Mouse (Mus musculus) kidney, adult 9 months (tissue): ENCODE data around the gene Tex14.

ENCODE experiments used
- DNase-seq: peaks from one replicate; pipeline ENCODE4 v3.0.0; 2022

The Tex14 gene

DNA sequence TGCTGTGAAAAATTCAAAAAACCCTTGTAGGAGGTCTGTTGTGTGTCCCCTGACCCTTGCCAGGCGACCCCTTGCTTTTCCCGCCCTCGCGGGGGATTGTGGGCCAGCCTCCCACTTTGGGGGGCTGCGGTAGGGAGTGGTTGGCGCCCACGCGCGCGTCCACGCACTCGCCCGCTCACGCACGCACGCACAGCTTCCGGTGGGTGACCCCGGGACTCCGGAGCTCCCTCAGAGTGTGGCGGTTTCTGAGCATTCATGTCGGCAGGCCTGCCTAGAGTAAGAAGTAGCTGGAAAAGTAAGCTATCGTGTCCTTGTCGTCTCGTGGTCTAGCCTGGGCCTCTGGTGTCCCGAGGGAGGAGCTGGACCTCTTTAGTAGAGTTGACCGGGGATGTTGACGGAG, at the start of gene Tex14, which contains the start of gene Rad51c:
Gene Tex14, plus strand, starts transcription at position 190 of the 400 bp plus-strand sequence.
Gene Rad51c, minus strand, starts transcription at position 79 of the 400 bp plus-strand sequence.
- DNase-seq = no peak

DNA sequence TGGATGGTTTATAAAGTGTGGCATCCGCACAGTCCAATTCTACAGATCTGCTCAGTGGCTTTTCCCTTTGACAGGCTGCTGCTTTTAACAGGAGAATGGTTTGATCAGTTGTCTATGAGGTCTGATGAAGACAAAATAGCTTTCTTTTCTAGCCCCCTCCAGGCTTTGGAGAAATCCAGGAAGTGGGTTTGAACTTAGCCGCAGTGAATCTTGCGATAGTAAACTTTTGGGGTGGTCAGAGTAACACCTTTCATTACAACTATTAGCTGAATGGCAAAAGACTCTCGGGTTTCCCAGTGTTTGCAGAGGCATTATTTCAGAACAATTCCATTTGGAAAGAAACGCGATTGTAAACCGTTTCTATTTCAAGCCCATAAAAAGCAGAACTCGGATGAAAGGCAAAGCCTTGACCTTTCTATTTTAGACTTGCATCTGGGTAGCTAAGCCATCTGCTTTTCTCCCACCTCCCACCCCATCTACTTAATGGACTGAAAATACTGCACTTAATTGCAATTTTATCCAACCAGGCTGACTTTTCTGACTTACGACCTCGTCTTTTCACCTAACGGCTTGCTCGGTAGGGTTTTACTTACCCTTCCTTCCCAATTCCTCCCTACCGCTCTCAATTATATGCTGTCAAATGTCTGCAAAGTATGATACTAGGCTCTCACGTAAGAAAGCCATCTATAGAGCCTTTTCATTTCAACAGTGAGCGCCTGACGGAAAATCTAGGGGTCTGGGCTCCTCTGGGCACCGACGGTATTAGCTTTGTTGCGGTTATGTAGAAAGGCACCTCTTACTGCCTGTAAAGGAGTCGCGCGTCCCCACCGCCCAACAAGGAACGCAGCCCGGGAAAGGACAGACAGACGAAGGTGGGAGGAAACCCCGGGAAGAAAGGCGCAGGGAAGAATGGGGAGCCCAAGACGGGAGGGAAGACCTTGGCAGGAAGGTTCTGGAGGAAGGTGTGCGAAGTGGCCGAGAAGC, 47.3 kb upstream of the Tex14 start:
- DNase-seq = no peak

DNA sequence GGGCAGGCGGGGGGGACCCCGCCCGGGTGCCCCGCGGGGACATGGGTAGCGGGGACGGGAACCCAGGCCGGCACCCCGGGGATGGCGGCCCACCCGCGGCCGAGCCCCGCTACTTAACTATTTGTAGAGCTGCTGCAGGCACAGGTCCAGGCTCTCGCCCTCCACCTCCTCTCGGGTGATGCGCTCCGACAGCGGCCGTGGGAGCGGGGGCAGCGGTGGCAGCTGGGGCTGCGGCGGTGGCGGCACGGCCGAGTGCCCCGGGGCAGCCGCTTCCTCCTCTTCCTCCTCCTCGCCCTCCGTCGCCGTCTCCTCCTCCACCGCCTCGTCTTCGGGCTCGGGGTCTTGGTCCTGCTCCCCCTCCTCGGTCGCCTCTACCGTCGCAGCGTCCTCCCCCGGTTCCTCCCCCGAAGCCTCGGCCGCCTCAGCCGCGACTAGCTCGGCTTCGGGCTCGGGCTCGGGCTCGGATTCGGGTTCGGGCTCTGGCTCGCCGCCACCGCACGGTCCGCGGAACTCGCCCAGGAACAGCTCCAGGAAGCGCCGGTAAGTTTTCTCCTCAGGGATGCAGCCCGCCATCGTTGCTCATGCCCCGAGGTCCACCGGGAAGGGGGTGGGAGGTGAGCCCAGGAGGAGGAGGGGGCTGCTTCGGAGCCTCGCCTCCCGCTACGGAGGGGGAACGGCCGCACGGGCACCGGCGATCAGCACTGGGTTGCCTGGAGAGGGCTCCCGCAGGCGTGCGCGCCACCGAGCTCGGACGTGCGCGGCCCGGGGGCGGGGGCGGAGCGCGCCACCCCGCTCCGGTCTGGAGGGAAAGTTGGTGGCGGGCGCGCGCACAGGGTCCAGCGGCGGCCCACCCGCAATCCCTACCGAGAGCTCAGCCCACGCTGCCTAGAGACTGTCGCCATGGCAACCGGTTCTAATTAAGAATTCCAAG, 46.3 kb upstream of the Tex14 start, which contains the start of gene Ppm1e:
Gene Ppm1e, minus strand, starts transcription at position 693 of the 931 bp plus-strand sequence.
- DNase-seq = peak; percentile 55

DNA sequence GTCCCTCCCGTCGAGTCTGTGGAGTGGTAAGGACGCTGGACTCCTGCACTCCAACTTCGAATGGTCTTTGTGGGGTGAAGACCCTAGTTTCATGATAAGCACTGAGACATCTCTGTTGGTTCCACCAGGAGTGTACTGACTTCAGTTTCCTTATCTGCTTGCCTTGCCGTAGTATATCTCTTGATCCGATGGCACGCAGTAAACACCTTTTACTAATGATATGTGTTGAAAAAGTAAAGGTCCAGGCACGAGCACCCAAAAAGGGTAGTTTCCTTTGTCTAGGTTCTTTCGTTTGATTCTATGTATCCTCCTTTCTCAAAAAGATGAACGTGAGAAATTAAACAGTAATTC, 45.6 kb upstream of the Tex14 start:
- DNase-seq = no peak

DNA sequence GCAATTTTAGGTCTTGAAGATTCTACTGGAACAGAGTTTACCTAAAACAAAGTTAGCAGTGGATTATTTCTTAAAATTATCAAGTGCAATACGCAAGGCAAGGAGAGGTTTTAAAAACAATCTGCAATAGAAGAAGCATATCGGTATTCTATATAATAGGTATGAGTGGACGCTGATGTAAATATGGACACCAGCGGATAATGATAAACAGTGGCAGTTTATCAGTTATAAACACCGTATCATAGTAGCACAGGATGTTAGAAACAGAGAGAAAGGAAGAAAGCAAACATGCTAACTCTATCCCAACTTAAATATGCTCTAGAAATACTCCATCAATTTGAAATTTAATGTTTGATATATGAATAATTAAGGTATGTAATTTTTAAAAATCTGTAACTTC, 39.7 kb upstream of the Tex14 start:
- DNase-seq = no peak

DNA sequence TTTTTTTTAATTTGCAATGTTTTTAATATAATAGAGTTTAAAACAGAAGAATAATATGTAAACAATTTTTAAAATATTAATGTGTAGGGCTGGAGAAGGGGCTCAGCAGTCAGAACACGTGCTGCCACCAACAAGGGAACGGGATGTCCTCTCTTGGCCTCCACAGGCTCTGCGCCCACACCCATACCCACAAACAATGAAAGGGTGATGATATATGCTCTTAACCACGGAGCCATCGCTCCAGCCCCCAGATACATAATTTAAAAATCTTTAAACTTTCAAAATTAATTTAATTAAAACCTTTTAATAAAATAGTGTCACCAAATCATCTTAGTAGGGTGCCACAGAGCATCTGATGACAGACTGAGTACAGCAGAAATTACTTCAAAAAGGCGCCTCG, 37.8 kb upstream of the Tex14 start:
- no peak for DNase-seq

DNA sequence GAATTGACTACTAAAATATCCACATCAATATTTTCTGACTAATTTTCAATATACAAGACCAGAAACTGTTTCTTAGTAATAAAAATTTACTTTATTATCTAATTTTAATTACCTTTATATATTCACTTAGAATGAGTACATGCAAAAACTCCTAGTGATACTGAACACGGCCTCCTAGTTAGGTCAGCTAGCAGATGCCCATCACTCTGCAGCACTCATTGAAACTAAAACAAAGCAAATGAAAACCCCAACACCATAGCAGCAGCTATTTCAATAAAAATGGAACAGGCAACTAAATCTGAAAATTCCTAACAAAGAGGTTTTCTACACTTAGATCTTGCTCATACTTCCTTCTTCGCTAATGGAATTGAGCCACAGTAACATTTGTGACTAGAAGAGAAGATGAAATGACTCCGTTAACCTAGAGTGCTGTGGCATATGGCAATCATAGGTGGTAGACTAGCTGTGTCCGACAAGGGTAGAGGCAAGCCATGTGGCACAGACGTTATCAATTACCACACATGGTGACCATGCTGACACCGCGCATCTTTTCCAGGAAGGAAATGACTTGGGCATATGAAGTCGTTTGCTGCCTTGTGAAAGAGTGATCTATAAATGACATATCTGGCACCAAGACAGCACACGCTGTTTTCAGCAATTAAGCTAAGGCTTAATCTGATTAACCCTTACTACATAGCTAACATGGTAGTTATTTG, 36.8 kb upstream of the Tex14 start:
- no peak for DNase-seq

DNA sequence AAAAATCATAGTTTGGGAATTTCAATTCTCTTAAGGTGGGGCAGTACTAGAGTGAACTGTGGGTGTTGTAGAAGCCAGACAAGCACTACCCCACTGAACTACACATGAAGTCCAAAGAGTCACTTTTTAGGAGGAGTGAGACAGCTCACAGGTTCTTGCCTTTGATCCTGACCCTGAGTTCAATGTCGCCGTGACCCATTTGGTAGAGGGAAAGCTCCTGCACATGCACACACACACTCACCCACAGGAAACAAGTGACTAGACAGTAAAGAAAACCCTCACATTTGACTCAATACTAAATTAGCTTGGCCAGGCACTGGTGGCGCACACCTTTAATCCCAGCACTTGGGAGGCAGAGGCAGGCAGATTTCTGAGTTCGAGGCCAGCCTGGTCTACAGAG, 20.3 kb upstream of the Tex14 start:
- DNase-seq = no peak

DNA sequence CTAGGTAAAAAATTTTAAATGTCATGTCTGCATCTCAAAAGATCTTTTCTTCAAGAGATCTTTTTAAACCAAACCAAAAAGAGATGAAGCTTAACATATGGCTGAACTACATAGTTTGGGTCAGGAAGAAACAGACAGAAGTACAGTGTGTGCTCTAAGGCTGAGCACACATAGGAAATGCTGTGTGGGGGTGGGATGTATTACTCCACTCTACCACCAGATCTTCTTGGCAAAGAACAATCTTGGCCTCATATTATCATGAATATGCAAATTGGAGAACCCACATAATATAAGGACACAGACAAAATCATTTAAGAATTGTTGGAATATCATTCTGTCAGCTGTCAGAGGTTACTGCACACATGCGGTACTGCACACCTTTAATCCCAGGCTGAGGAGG, 19.2 kb upstream of the Tex14 start:
- DNase-seq = no peak

DNA sequence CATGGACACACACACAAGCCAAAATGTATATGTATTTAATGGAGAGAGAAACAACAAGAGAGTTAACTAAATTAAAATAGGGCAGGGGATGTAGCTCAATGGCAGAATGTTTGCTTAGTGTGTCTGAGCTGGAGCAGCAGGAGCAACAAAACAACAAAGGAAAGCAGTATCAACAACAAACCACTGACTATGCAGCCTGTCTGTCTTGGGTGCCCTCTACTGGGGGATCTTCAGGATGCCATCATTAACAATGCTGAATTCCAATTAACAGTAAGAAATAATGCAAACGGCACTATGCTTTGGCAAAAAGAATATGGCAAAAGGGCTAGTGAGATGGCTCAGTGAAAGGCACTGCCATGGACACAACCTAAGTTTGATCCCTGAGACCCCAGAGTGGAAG, 11.0 kb upstream of the Tex14 start:
- DNase-seq = peak; percentile 46

DNA sequence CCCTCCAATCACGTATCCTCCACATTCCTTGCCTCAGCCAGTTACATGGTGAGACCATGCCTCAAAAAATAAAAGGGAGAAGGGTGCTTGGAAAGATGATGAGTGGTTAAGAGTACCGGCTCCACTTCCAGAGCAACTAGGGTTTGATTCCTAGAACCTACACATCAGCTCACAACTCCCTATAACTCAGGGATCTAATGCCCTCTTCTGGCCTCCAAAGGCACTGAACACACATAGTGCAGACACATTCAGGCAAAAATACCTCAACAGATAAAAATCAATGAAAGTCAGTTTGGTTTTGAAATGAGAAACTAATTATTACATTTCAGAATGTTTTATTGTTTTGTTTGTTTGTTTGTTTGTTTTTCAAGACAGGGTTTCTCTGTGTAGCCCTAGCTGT, 6.5 kb upstream of the Tex14 start:
- no peak for DNase-seq

DNA sequence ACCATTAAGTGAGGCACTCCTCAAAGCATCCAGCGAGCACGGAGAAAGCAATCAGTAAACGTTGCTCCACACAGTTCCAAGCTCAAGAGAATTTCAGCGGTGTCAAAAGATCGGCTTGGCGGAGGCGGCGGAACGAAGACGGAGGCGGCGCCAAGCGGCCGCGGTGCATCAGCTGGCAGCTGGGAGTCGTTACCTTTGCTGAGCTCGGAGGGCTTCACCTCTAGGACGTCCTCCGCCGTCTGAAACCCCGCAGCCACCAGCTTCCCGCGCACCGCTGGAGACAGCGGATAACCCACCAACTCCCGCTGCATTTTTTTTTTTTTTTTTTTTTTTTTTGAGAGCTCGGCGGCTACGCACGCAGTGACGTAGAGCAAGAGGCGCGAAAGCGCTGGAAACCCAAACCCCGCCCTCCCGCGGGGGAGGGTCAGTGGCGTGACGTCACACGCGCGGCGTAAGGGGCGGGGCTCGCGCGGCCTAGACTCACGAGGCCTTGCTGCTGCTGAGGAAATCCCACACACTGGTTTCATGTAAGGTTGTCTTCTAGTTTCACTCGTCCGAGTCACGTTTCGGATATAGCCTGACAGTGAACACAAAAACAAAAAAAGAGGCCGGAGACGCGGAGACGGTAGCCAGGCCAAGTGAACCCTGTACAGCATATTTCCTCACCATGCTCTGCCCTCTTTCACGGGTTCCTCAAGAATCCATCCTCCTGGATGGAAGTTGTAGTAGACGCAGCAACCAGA, 583 bp upstream of the Tex14 start:
- DNase-seq = peak; percentile 97

DNA sequence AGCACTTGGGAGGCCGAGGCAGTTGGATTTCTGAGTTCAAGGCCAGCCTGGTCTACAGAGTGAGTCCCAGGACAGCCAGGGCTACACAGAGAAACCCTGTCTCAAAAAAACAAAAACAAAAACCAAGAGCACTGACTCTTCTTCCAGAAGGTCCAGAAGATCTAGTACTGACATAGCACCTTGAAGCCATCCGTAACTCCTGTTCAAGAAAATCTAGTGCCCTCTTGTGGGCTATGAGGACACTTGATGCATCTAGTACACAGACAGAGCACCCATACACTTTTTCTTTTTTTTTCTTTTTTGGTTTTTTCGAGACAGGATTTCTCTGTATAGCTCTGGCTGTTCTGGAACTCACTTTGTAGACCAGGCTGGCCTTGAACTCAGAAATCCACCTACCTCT, 8.5 kb downstream of the Tex14 start:
- peak; percentile 34 for DNase-seq

DNA sequence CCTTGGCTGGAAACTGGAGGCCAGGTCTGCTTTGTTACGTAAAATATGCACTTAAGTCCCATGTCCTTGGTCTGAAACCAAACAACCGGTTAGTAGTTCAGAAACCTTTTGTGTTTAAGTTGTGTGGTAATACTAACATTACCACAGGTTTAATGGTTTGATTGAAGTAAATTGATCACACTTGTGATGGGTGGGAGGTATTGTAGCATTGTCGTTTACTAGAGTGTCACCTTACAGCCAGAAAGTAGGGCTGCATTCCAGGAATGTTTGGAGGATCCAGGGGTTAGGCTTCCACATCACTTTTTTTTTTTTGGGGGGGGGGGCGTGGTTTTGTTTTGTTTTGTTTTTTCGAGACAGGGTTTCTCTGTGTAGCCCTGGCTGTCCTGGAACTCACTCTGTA, 11.3 kb downstream of the Tex14 start:
- no peak for DNase-seq

DNA sequence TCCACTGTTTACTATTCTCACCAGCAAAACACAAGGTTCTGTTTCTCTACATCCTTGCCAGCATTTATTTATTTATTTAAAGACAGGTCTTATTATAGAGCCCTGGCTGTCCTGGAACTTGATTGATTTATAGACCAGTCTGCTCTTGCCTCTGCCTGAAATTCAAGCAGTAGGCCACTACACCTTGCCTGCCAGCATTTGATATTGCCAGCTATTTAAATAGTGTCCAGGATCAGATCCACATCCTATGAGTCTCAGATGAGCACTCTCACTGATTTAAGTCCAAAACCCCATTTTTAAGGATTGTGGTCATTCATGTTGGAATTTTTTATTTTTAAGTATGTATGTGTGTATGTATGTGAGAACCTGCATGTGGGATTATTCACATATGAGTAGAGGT, 16.0 kb downstream of the Tex14 start:
- DNase-seq = no peak

DNA sequence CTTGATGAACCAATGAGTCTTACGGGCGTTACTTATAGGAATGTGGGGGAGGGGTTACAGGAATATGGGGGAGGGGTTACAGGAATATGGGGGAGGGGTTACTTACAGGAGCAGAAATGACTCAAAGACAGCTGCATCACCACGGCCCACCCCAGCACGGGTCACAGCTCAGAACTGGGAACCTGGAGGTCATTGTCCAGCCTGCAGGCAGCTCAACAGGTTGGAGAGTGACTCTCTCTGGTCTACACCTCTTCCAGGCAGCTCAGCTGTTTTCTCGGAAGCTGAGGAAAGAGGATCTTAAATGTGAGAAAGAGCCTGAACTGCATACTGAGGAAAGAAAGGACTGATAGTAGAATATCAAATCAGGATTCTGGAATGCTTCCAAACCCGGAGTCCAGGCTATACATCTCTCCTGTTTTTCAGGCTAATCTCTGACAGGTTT, 16.9 kb downstream of the Tex14 start:
- DNase-seq = peak; percentile 53

DNA sequence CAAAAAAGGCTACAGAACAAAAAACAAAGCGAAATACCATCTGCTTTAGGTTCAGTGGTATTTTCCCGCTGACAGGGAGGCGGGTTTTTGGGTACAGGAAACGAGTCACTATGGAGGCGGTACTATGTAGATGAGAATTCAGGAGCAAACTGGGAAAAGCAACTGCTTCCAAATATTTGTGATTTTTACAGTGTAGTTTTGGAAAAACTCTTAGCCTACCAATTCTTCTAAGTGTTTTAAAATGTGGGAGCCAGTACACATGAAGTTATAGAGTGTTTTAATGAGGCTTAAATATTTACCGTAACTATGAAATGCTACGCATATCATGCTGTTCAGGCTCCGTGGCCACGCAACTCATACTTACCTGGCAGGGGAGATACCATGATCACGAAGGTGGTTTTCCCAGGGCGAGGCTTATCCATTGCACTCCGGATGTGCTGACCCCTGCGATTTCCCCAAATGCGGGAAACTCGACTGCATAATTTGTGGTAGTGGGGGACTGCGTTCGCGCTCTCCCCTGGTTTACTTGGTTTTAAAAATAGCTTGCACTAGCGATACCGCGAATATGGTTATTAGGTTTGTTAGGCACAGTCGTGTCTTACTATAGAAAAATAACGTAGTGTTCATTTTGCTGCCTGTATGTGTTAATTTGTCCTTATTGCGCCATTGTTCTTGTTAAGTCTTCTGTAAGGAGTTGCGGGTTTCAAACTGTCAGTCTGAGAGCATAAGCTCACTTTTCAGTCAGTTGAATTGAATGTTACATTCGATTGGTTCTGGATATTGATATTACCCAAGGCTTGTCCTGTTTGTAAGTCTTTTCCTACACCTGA, 17.9 kb downstream of the Tex14 start:
- DNase-seq = peak; percentile 96

DNA sequence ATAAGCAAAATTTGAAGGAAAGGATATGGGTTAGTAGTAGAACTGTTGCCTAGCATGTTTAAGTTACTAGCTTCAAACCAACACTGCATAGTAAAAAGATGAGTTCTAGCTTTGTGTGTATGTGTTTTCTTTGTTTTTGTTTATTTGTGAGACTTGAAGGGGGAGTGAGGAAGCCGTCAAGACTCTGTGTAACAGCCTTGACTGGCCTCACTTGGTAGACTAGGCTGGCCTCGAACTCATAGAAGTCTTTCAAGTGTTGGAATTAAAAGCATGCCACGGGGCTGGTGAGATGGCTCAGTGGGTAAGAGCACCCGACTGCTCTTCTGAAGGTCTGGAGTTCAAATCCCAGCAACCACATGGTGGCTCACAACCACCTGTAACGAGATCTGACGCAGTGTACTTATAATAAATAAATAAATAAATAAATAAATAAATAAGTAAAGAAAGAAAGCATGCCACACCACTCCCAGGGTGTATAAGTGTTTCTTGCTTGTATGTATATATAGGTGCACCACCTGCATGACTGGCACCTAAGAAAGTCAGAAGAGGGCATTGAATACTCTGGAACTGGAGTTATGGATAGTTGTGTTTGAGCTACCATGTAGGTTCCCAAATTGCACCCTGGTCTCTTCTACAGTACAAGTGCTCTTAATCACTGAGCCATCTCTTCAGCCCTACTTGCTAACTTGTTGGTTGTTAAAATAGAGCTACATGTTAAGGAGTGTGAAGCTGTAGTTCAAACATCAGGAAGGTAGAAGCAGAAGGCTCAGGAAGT, 18.9 kb downstream of the Tex14 start:
- no peak for DNase-seq

DNA sequence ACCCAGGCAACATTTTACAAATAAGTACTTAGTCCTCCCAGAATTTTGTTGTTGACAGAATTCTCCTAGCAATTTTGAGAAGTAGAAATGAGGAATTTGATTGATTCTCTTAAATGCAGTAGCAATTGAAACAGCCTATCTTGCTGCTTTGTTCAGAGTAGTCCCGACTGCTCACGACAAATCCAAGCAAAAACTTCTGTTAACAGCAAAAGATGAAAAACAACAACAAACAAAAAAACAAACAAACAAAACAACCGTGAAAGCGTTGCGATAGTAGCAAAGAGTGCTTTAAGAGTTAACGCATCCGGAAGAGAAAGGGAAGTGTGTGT, 21.2 kb downstream of the Tex14 start:
- no peak for DNase-seq

DNA sequence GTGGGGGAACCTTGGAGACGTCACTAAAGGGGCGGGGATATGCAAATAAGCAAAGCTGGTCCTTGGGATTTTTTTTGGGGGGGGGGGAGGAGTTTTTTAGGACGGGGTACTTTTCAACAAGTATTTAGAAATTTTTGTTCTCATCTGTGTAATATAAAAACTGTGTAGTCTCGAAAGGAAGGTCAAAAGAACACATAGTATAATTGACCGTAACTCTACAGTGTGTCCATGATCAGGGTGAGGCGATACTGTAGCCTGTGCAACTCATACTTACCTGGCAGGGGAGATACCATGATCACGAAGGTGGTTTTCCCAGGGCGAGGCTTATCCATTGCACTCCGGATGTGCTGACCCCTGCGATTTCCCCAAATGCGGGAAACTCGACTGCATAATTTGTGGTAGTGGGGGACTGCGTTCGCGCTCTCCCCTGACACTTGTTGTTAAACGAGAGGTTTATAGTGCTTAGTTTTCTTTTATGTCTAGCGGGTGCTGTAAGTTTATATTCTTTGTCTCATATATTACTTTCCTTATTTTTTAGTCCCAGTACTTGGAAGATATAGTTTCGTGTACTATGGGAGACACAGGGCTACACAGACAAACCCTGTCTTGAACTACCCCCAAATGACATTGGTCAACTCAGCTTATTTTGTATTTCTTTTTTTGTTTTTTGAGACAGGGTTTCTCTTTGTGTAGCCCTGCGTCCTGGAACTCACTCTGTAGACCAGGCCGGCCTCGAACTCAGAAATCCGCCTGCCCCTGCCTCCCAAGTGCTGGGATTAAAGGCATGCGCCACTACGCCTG, 21.8 kb downstream of the Tex14 start:
- peak; percentile 94 for DNase-seq
